Mouse (Mus musculus): ENCODE measurements around the gene Gapdhs.
A peak's percentile ranks its signal among the peaks of the same experiment; 100 is the strongest.
"Not testable (repeated sequence)": the region's sequence is repeated elsewhere in the genome, so short reads cannot be mapped to it uniquely, and the experiment has no call there.

Gapdhs gene

DNA sequence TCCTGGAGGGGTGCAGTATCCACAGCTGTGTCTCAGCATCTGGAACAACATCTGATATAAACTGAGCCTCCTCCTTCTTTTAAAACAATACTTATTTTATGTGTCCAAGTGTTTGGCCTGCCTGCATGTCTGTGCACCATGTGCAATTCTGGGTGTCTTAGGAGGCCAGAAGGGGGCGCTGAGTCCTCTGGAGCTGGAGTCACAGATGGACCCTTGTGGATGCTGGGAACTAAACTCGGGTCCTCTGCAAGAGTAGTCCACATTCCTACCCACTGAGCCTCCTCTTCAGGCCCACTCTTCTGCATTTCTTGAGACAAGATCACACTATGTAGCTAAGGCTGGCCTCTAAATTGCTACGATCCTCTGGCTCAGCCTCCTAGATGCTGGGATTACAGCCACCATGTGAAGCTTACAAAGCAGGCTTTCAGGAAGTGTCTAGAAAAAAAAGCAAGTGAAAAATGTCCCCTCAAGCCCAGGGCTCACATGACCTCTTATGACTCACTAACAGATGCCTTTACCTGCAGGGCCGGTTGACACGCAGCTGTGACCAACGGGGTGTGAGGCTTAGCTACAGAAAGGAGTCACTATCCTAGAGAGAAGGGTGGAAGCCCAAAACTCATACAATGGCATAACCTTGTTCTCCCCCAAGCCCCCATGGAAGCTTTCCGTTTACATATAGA lies 4.2 kb upstream of the Gapdhs start:
- peak; percentile 54 for DNase-seq (ENCODE audit: low read depth, low spot score)

DNA sequence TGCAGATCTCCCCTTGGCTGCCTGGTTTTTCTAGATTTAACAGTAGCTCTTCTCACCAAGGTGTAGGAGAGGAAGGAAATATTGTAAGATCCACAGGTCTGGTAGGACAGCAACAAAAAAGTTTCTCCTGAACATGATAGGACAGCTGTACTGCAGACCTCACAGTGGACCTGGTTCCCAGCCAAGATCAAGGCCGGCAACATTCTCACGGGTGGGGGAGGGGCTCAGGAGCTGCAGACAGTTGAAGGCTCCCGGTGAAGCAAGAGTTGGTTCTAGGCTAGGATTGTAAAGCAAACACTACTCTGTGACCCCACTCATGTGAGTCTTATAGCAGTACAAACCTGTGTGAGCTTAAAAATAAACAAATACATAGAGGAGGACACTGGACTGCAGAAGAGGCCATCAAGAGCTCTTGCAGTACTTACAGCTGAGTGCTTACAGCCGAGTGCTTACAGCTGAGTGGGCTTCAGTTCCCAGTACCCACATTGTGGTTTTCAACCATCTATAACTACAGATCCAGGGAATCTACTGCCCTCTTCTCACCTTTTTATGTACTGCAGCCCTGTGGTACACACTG lies 629 bp upstream of the Gapdhs start:
- DNase-seq (ENCODE audit: low read depth, low spot score): no peak

DNA sequence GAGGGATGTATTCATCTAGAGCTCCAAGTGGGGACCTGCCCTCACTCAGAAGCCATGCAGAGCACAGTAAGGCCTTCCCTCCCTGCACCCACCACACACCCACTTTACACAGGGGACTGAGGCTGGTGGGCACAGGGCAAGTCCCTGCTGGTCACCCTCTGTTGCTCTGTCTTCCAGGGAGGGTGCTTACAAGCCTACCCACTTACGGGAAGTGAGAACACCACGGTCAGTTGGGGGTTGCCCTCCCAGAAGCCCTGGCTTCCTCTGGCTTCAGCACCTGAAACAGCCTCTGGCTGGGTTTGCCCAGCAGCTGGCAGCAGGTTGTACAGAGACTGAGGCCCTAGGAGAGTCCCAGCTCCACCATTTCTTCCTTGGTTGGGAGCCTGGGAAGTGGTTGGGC lies 911 bp downstream of the Gapdhs start:
- not testable (repeated sequence) for DNase-seq (ENCODE audit: low read depth, low spot score)

DNA sequence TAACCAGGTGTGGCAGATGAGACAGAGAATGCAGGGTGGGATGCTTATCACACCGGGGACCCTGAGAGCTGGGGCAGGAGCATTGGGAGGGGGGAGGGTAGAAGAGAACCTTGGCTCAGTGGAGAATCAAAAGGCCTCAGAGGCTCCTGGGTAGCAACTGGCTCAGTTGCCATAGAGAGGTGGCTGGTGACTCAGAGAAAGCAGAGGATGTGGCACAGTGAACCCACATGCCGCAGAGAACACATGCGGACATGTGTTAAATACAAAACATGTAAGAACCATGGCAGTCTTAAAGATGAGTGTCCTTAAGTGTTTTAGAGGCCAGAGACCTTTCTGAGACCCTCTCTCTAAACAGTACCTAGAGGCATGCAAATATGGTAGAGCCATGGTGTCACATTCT lies 7.3 kb downstream of the Gapdhs start:
- no peak for DNase-seq (ENCODE audit: low read depth, low spot score)

DNA sequence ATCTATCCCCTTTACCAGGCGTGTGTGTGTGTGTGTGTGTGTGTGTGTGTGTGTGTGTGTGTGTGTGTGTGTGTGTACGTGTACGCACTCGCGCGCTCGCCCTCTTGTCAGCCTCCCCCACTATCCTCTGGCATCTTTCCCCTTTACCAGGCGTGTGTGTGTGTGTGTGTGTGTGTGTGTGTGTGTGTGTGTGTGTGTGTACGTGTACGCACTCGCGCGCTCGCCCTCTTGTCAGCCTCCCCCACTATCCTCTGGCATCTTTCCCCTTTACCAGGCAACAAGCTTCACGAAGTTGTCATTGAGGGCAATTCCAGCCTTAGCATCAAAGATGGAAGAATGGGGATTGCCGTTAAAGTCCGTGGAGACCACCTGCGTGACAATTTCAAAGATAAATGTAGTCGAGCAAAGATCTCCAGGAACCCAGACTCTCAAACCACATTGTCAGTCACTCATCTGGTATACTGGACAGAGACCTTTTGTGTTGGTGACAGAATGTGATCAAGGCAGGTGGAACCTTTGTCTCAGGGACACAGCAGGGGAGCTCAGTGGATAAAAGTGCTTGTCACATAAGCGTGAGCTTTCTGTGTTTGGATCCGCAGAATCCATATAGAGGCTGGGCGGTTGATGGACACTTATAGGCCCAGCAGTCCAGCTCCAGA lies 13.3 kb downstream of the Gapdhs start:
- DNase-seq (ENCODE audit: low read depth, low spot score): peak; percentile 36

DNA sequence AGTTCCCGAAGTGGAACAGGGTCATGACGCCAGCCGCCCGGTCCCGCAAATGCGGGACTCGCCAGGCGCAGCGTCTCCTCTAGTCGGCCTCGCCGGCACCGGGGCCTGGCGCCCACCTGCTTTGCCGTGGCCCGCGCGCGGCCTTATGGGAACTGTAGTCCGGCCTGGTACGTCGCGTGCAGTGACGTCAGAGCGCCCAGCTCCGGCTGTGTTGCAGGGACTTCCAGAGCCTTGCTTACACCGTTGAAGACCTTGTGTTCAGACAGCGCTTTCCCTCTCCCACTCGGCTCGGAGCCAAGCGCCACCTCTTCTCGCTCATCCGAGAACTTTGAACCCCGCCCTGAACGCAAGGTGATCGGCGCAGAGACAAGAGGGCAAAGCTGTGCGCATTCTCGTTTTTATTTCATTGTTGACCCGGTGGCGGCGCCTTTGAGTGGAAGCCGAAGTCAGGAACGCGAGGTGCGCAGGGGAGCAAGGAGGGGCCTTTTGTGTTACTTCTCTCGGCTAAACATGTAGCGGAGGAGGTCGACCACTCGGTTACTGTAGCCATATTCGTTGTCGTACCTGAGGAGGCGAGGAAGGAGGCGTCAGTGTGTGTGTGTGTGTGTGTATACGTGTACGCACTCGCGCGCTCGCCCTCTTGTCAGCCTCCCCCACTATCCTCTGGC lies 14.0 kb downstream of the Gapdhs start, which contains the start of gene Tmem147:
TSS of gene Tmem147 (minus strand) at position 145 of the 668 bp plus-strand sequence.
- peak; percentile 98 for DNase-seq (ENCODE audit: low read depth, low spot score)

DNA sequence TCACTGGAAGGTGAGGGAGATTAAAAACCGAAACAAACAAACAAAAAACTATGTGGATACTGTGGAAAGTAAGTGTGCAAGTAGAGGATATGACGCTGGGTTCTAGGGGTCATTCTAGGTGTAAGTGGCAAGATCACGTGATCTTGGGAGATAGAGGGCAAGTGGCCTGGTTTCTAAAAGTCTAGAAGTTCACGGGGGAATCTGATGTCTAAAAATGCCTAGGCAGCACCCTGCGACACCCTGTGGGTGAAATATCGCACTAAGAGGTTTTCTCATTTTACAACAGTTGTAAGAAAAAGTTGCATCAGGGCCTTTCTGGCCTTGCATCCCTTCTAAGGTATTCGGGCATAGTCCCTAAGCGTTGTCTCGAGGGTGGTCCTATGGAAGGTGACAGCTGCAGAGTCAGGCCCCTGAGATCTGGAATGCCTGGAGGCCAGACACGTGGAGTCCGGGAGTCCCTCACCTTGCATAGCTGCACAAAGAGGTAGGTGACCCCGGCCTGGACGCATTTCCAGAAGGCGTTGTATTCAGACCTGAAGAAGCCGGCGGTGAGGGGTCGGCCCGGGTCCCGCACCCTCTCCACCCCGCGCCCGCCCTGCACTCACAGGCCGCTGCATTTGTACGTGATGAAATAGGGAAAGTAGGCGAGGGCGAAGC lies 14.6 kb downstream of the Gapdhs start:
- DNase-seq (ENCODE audit: low read depth, low spot score): no peak

DNA sequence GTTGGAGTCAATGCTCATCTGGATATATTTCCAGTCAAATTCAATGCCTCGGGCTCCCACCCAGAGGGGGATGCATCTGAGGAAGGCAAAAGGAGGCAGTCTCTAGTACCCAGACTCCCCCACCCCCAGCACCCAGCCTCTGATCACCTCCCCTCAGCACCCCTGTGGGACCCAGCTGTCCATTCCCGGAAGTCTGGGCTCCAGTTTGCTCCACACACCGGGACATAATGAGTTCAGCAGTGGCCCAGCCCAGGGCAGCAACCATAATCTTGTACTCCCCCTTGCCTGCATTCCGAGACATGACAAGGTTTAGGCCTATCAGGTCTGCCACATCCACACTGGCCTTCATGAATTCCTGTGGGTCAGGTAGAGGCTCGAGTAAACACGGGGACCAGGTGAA lies 15.3 kb downstream of the Gapdhs start:
- DNase-seq (ENCODE audit: low read depth, low spot score): no peak

DNA sequence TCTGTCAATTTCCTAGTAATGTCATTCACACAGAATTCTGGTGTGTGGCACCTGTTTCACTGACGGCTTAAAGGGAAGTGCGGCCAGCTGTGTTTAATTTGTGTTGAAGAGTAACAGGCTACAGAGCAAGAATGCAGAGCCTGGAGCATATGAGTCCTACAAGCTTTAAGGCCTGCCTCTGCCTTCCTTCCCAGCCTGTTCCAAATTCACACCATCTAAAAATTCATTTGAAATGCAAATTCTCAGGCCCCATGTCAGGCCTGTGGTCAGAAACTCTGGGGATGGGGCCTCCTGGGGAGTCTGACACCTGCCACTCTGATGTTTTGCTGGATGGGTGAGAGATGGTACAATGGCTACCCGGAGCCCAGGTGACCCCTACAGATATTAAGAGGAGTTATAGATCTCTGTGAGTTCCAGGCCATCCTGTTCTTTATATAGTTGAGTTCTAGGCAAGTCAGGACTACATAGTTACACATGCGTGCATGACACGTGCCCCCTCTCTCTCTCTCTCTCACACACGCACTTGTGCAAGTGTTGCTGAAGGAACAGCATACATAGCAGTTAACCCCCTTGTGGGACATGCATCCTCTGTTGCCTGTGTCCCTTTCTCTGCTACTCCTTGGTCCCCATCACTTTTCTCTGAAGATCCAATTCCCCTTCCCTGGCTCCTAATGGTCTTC lies 20.1 kb downstream of the Gapdhs start:
- DNase-seq (ENCODE audit: low read depth, low spot score): no peak

DNA sequence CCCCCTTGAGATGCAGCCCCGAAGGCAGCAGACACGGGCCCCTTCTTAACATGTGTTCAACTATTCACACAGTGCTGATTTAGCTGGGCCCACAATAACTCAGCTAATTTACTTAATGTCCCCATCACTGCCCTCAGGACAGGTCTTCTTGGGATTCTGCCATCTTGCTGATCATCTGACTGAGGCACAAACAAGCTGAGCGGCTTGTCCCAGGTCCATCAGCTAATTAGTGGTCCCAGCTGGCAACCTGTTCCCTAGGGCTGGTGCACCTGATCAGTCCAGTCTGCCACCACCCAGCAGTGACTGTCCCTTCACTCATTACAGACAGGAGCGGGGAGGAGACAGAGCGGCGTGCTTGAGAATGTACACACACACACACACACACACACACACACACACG lies 22.2 kb downstream of the Gapdhs start:
- DNase-seq (ENCODE audit: low read depth, low spot score): no peak

DNA sequence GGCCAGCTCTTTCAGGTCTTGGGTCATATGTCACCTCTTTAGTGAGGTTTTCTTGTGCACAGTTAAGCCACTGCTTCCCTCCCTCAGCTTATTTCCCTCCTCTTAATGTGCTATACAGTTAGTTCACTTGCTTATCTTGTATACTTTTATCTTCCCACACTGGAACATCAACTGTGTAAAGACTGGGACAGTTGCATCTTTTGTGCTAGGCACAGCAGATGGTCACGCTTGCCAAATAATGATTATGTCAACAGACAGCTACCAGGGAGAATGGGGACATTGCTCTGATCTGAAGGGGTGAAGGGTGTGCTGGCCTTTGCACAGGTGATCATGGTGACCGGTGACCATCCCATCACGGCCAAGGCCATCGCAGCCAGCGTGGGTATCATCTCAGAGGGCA lies 23.8 kb downstream of the Gapdhs start:
- DNase-seq (ENCODE audit: low read depth, low spot score): no peak

DNA sequence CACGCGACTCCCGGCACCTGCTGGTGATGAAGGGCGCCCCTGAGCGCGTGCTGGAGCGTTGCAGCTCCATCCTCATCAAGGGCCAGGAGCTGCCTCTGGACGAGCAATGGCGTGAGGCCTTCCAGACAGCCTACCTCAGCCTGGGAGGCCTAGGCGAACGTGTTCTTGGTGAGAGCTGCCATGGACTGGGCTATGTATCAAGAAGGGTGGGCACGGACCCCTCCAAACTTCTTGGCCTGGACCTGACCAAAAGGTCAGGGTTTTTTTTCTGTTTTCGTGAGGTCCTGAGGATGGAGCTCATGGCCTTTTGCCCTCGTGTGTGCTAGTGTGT lies 25.8 kb downstream of the Gapdhs start:
- no peak for DNase-seq (ENCODE audit: low read depth, low spot score)

DNA sequence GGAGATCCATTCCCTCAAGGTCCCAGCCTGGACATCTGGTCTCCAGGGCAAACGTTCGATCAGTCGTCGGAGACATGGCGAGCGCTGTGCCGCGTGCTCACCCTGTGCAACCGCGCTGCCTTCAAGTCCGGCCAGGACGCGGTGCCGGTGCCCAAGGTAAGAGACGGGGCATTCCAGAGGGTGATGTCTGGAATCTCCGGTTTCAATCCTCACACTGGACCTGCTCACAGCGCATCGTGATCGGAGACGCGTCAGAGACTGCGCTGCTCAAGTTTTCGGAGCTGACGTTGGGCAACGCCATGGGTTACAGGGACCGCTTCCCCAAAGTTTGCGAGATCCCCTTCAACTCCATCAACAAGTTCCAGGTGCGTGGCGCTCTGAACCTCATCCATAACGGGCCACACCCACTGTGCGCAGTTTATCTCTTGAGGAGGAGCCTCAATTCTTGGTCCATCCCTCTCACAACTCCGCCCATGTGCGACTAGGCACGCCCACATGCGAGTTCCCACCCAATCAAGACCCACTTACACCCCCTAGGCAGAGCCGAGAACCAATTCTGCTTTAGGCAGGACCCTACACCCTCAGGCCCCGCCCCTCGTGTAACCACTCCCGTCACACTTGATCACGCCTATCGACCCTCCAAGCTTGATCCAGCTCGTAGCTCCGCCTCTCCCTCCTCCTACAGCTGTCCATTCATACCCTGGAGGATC lies 26.3 kb downstream of the Gapdhs start:
- DNase-seq (ENCODE audit: low read depth, low spot score): peak; percentile 100

DNA sequence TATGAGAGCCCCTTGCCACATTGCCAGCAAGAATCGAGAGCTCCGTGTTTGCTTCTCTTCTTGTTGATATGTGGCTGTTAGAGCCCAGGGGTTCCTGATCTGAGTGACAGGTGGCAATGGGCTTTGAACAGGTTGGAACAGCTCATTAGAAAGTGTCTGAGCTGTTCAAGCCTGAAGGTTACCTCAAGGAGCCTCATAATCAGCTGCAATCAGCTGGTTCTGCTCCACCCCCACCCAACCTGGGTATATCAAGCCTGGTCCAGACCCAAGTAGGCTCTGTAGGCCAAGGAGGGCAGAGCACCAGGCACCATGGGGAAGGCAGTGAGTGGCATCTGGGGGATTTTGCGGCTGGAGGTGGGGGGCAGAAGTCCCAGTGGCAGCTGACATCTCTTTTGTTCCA lies 31.5 kb downstream of the Gapdhs start, which contains the start of gene Atp4a:
TSS of gene Atp4a (plus strand) at position 268 of the 400 bp plus-strand sequence.
- DNase-seq (ENCODE audit: low read depth, low spot score): no peak

DNA sequence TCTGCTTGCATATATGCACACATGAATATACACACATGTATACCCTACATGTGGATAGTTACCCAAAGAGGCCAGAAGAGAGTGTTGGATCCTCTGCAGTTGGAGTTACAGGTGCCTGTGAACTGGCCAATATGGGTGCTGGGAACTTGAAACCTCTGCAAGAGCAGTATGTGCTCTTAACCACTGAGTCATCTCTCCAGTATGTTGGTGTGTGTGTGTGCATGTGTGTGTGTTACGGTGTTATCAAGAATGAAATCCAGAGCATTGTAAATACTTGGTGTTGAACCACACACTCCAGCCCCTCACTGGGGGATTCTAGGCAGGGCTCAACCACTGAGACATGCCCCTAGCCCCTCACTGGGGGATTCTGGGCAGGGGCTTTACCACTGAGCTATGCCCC lies 36.0 kb downstream of the Gapdhs start:
- no peak for DNase-seq (ENCODE audit: low read depth, low spot score)

DNA sequence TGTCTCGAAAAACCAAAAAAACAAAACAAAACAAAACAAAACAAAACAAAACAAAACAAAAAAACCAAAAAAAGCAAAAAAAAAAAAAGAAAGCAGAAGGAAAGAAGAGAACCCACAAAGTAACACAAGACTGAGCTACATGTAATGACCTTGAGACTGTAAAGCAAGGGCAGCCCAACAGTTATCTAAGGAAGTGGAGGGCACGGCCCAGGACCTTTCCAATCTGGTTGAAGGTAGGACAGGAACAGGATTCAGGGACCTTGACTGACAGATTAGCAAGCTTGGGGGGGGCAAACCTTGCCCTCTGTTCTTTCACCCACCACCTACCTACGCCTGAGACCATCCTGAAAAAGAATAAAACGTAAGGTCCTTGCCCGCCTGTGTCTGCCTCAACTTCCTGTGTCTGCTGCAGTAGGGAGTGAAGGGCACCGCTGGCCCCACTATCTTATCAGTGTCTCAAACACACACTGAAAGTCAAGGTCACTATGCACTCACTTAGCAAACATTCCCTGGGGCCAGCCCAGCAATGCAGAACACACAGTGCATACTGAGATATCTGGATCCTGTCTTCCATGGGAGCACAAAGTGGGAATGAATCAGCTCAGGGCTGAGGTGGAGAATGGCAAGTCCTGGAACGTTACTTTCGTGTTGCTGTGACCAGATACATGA lies 37.1 kb downstream of the Gapdhs start:
- DNase-seq (ENCODE audit: low read depth, low spot score): no peak

DNA sequence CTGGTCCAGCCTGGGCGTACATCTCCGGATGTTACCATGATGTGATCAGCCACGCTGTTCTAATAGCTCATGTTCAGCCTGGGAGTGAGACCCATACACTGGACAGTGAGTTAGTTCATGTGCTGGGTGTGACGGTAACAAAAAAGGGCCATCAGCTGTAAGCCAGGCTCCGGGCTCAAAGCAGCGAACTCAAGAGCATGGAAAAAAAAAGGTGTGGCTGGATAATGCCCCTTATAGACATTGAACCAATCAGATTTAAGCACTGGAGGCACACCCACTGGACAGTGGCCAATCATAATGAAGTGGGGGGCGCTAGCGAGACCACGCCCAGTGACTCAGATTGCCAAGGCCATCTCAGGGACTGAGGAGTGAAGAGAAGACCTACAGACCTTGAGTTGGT lies 44.9 kb downstream of the Gapdhs start, which contains the start of gene 2200002J24Rik:
TSS of gene 2200002J24Rik (plus strand) at position 338 of the 400 bp plus-strand sequence.
- peak; percentile 82 for DNase-seq (ENCODE audit: low read depth, low spot score)

DNA sequence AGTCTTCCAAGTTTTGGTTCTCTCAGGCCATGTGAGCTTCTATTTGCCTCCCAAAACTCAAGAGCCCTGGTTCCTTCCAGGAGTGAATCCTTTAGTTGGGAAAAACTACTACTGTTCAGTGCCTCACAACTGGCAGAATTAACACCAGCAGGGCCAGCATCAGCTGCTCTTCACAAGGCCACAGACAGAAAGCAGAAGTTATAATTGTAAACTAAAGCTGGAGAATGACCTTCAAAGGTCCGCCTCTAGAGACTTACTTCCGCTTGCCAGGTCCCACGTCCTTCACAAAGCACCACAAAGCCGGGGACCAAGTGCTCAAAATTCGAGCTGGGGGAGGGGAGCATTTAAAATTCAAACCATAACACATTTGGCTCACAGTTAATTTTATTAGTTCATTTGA lies 45.4 kb downstream of the Gapdhs start:
- DNase-seq (ENCODE audit: low read depth, low spot score): no peak

DNA sequence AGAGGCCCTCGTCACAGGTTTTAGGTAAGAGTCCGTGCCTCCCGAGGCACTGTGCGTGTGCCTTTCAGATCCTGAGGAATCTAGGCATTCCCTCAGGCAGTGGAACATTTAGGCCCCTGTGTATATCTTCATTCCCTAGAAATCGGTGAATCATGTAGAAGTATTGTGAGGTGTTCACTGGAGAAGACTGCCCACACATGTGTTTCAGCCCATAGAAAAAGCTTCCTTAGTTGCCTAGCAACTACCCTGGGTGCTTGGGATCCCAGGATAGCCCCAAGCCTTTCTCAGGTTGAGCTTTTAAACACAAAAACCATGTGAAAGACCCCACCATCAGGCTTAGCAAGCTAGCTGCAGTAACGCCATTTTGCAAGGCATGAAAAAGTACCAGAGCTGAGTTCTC lies 55.2 kb downstream of the Gapdhs start:
- DNase-seq (ENCODE audit: low read depth, low spot score): no peak

DNA sequence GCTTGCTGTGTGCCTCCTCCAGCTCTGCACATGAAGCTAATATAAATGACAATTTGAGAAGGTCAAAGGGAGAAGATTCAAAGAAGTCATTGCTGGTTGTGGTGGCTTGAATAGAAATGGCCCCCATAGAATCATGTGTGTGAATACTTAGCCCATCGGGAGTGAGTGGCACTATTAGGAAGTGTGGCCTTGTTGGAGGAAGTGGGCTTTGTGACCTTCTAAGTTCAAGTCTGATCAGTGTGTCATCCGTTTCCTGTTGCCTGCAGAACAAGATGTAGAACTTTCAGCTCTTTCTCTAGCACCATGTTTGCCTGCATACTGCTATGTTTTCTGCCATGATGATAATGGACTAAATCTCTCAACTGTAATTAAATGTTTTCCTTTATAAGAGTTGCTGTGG lies 60.1 kb downstream of the Gapdhs start:
- no peak for DNase-seq (ENCODE audit: low read depth, low spot score)

Measured in ZHBTc4 (cell line).